Mouse (Mus musculus) cerebellum, adult 2 months (tissue): Measurements from ENCODE around the gene Id1.

Source experiments
- CTCF ChIP-seq: fragments of 200-500 bp; IDR thresholded peaks from 2 replicates; pipeline ENCODE4 v1.5.1; 2011; ENCODE audit warnings: low read depth, mild to moderate bottlenecking, control low read depth, low read length, moderate library complexity, borderline replicate concordance; ENCODE audit not compliant: insufficient read depth
- POLR2A ChIP-seq: fragments of 200-500 bp; IDR thresholded peaks from 2 replicates; pipeline ENCODE4 v1.6.1; 2011; ENCODE audit warnings: low read length, control low read depth, borderline replicate concordance; ENCODE audit not compliant: insufficient read depth

DNA sequence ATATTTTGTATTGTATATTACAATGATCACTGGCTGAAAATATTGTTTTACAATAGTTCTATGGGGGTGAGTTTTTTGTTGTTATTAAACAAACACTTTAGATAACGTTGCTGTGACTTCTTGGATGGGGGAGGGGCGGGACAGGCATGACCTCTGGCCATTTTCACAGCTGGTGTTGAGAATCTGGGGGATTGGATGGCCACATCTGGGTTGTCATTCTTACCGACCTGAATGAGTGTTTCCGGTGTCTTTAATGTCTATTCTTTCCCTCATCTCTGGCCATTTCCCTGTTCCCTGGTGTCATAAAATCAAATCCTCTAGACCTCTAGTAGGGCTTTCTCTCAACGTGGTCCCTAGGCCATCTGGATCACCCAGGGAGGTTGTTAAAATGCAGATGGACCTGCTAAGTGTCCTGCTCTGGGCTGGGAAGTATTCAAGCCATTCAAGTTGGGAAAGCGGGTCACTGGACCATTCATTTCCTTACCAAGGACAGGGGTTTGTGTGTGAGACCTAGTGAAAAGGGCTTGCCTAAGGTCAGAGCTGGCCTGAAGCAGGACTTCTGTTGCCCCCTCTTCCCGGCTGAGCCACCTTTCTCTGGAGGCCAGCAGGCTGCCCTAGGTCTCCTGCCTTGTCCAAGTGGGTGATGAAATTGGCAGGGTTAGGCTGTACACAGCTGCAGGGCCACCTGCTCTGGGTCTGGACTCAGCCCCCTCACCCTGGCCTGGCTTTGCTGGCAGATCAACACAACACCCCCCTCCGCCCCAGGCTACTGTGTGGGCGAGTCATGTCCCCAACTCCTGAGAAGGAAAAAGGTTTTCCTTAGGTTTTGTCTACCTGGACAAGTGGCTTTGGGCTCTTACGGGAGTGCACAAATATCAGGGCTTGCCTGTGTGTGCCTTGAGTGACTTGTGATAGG, 1.5 kb downstream of the Id1 start:
- TF ChIP-seq CTCF: no peak
- no peak for TF ChIP-seq POLR2A
